Mouse (Mus musculus) spleen, postnatal 4 days (tissue): ENCODE results near the gene Celf5.

ENCODE experiments used
- DNase-seq, 2 experiments: peaks; one replicate each; pipeline ENCODE4 v3.0.0; 2022; ENCODE audit warnings: low spot score in 2 of 2

Celf5 gene

DNA sequence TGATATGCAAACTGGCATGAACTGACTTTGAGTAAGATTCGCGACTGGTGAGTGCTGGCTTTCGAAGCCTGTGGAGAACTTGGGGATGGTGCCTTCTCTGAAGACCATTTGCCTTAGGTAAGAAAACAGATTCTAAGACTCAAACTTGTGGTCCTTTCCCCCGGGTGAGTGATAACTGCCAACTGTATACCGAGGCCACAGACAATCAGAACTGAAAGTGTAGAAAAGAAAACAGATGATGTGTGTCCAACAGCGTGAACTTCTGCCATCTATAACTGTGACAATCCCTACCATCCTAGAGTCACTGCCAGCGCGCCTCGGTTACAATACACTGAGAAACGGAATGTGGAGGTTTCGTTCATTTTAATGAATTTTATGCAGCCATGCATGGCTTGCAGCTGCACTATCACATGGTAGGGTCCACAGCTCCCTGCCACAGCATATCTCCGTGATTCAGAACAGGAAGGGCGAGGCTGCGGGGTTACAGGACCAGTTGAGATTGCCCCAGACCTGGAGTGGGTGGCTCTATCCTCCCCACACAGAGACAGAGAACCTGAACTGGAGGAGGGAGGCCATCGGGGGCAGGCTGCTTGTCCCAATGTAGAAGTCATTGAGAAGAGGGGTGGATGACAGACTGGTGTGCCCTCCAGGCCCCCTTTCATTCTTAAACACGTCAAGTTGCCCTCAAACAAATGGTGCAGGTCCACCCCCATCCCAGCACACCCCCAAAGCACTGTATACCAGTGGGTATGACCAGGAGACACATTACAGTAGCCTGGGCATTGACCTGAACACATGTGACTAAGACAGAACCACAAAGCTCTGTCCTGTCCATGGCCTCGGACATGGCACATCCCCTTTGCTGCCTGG lies 15.1 kb upstream of the Celf5 start:
- peak; percentile 70 to 83 for DNase-seq

DNA sequence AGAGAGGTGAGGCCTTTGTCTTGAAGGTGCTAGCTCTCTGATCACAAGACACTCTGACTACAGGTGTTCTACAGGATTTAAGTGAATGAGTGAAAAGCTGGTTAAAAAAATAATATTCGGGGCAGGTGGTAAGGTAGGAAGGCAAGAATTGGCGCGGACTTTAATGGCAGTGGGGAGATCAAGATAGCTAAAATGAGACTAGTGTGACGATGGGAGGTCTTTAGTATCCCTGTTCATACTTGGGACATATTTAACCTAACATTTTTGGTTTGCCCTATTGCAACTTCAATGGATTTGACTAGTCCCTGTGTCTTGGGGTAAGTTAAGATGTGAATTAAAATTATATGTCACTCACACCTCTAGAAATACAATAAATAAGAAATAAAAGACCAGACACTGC lies 14.5 kb upstream of the Celf5 start:
- DNase-seq: no peak

DNA sequence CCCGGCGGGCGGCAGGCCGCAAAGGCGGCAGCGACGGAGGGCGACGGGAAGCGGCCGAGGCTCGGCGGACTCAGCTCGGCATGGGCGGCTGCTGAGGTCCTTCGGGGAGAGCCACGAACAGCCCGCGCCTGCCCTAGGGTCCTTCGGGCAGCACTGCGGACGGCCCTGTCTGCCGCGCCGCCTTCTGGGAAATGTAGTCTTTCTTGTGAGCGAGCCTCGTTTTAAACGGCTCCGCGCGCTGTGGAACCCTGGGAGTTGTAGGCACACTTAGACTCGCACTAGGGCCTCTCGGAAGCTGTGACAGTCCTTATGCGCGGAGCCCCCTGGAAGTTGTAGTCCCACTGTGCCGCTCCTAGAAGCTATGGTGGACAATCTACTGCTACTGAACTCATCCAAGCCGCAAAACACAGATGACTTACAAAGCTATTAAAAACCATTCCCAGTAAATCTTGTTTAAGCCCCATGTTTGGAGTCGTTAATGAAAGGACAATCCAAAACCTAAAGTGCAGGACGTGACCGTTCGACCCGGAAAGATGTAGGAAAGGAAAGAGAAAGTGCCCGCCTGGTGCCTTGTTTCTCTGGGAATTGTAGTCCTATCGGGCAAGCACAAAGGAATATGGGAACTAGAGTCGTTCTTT lies 13.9 kb upstream of the Celf5 start, which contains the start of gene Ncln:
Gene Ncln (minus strand): TSS at position 129 of the 638 bp plus-strand sequence.
- peak; percentile 98 to 99 for DNase-seq

DNA sequence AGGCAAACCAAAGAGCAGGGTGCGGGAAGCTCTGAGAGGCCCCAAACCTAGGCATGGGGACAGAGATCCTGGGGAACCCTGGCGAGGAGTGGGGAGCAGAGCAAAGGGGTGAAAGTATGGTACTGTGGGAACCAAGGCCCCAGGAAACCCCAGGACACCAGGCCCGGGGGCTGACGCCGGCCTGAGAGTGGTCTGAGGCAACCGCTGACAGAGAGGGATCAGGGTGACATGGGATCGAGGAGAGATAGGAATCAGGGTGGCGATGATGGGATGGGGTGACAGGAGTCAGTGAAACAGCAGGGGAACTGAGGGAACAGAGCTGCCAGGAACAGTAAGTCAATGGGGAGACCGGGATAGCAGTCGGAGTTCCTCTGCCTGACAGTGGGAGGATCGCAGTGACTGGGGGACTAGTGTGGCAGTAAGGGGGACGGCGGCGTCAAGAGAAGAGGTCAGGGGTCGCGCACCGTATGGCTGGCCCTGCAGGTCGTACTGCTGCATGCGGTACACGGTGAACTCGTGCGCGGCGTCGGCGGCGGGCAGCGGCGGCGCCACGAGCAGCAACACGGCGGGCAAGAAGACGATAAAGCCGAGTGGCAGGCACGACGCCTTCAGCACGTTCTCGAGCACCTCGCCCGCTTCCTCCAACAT lies 13.2 kb upstream of the Celf5 start:
- no peak for DNase-seq

DNA sequence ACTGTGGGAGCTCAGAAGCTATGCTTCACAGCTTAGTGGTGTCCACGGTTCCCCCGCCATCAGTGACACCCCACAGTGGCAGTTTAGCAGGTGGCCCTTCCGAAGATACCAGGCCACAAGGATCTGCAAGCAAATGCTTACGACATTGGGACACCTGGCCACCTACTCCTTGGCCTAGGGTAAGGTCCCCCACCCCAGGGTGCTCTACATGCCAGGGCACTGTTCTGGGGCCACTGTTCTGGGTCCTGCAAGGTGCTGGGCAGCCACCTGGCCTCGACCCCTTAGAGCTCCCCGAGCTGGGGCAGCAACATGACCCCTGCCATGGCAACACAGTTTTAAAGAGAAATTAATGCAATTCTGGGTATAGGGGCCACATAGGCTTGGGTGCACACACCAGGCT lies 12.6 kb upstream of the Celf5 start:
- DNase-seq: no peak

DNA sequence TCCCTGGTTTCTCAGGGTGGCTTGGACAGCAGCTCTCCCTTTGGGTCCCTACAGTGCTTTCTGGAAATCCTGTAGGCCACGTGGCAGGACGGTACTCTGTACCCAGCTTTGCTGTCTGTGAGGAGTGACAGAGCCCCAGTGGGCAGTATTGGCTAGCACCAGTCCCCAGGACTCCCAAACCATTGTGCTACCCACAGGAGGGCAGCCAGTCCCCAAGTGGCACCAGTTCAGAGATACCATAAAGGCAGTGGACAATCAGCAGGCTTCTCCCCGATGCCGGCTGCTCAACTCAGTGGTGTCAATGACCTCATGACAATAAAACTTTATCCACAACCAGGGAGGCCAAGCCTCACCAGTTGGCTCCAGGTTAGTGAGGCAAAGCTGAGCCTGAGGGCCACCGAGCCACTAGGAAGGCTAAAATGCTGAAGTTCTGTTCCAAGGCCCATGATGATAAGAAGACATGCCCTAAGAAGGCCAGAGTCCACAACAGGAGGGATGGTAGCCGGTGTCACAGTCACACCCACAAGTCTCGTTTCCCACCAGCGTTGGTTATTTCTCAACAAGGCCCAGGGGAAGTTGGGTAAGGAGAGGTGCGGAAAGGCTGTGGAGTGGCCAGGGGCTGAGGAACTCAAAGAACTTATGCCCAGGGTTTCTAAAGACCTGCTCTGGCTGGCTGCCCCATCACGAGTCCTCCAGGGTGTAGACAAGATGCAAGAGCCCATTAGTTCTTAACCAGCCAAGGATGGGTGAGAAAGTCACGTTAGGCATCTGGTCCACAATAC lies 11.9 kb upstream of the Celf5 start:
- DNase-seq: no peak

DNA sequence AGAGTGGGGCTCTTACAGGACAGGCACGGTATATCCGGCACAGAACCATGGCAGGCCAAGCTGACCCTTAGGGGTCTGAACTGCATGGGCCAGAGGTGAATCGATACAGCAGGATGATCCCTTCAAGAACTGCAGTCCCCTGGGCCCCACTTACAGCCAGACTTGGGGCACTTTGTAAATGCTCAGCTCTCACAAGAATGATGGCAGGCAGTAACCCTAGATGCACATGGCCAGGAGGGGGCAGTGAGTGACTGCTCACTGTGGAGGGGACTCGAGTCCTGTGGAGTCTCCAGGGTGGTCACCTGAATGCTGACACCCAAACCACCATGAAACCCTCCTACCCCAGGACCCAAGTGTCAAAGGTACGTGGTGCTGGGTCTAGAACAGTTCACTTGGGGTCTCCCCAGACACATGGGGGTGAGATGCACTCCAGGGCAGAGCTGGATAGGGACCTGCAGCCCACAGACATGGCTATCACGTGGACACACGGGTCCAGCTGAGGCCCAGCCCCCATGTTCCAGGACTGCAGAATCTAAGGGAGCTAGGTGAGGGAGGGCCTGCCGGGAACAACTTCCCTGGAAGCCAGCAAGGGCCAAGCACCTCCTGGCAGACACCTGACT lies 11.2 kb upstream of the Celf5 start:
- DNase-seq: no peak

DNA sequence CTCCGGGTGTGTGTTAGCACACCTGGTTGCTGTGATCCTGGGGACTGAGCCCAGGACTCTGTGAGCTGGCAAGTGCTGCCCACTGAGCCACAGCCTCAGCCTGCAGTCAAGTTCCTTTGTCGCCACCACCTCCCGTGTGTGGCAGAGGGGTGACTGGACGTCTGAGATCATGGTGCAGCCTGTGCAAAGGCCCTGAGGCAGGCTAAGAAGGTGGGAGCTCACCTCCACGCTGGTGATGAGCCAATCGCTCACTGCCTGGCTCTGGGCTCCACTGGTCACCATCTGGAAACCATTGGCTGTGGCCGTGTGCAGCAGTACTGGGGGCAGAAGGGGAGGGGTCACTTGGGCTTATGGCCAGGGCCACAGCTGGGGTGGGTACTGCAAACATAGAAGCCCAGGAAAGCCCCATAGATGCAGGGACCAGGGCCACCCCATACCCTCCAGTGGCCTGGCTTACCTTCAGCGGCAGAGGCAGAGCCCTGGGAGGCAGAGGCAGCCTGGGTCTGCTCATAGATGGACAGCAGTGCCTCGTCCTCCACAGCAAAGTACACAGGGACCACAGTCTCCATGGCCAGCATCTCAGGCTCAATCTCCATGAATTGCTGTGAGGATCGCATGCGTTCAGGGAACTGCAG lies 10.2 kb upstream of the Celf5 start:
- no peak for DNase-seq

DNA sequence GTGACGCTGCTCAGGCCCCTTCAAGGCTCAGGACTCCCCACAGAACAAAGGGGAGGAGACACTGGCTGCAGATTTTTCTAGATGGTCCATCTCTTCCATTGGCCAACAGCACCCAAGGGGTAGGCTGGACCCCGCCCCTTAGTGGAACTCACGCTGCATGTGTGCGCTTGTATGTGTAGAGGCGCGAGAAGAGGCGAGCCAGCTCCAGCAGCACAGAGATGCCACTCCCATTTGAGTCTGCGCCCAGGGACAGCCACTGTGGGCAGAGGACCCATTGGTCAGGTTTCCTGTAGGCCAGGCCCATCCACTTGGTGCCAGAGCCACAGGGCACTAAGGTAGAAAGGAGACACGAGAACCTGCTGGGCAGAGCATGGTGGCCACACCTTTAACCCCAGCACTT lies 8.5 kb upstream of the Celf5 start:
- no peak for DNase-seq

DNA sequence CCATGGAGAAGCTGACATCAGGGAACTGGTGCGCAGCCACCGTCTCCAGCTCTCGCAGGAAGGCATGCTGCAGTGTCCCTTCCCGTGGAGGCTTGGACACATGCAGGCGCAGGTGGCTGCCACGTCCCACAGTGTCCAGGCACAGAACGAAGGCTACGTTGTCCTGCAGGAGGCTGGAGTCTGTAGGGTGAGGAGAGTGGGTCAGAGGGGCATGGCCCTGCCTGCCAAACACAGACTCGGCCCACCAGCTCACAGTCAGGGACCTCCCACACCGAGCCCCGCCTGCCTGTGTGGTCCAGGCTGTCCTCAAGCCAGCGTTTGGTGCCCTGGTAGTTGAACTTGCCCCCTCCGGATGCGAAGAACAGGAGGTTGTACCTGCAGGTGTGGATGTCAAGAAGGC lies 7.4 kb upstream of the Celf5 start:
- DNase-seq: no peak

DNA sequence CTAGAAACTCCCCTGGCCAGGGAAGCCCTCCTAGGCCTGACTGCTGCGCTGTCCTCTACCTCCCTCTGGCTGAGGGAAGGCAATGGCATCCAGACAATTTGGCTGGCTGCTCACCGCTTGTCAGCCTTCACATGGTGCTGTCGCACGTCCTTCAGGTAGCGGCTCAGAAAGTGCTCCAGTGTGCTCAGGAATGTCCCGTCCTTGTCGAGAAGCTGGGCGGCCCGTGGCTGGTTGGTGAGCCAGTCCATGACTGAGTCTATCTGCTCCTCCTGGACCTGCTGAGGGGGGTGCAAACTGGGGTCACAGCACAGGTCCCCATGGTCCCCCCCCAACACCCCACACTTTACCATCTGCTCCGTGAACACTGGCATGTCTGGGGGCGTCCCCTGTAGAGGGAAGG lies 5.6 kb upstream of the Celf5 start:
- DNase-seq: no peak

DNA sequence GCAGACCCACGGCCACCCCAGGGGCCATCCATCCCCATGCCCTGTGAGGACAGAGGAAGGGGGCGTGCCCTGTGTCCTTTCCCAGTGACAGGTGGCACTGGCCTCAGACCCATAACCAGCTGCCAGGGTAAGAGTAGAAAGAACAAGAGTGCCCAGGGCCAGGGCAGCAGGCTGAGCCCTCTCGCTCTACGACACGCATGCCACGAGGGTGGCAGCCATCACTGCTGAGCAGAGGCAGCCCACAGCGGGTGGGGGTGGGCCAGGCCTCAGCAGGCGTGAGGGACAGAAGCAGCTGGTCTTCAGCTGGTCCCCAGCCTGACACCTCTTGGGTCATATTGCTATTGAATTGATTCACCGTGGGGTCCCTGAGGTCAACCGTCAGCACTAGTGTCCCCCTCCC lies 4.0 kb upstream of the Celf5 start:
- DNase-seq: no peak

DNA sequence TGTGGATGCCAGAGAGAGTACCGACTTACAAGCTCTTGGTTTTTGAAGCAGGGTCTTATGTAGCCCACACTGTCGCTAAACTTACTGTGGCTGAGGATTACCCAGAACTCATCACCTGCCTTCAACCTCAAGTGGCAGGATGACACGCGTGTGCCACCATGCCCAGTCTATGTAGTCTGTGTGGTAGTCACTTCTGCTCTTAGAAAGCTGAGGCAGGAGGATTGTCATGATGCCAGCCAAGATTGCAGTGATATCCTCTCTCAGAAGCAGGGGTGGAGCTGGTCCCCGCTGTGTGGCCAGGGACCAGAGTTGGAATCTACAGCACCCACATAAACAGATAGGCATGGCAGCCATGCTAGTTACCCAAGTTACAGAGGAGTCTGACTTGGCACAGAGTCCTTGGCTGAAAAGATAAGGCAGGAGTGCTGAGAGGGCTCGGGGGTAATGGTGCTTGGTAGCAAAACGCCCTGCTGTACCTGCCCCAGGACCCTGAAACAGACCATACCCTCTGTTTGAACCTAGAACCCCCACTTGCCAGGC lies 3.0 kb upstream of the Celf5 start:
- DNase-seq: no peak

DNA sequence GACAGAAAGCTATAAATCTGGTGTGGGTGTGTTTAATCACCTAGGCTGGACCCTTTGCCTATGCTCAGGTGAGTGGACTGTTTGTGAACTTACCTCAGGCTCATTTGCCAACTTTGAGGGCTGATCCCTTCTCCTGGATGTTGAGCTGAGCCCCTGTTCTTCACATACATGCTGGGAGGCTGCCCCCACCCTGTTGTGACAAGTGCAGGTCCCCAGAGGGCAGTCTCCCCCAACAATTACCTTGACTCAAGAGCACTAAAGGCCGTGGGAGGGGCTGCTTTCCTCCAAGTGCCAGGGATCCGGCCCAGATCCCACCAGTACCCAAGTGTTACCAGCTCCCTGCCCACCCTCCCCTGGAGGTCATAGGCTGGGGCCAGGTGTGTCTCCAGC lies 2.5 kb upstream of the Celf5 start:
- DNase-seq: no peak

DNA sequence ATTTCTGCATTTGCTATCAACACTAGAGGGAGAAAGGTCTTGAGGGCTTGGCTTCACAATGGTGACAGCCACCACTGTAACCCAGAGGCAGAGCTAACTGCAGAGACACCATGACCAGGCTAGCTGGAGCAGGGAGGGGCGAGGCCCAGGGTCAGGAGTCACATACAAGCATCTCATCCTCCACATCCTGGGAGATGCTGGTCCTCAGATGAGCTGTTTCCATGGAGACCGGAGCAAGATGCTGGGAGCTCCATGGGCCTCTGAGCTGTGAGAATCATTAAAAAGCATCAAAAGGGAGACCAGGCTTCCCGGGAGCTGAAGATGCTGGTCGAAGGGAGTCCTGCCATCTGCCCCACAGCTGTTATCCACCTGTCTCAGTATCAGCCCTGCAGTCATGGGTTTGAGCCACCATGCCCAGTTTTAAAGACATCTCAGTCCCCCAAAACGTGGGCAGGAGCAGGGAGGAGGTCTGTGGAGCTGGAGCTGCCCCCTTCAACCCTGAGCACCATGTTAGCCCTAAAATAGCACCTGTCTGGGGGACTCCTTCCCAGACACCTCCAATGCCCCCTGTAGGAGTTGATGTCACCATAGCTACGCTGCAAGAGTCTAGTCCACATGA lies 2.0 kb upstream of the Celf5 start:
- no peak for DNase-seq

DNA sequence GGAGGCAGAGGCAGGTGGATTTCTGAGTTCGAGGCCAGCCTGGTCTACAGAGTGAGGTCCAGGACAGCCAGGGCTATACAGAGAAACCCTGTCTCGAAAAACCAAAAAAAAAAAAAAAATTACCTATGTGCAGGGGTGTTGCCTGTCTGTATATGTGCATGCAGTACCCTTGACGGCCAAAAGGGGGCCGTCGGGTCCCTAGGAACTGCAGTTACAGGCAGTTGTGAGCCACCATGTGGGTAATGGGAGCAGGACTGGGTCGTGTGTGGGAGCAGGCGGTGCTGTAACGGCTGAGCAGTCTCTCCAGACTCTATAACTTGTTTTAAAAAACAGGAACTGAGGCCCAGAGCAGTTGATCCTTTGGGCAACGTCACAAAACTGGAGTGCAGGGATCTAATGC lies 1.5 kb upstream of the Celf5 start:
- no peak for DNase-seq

DNA sequence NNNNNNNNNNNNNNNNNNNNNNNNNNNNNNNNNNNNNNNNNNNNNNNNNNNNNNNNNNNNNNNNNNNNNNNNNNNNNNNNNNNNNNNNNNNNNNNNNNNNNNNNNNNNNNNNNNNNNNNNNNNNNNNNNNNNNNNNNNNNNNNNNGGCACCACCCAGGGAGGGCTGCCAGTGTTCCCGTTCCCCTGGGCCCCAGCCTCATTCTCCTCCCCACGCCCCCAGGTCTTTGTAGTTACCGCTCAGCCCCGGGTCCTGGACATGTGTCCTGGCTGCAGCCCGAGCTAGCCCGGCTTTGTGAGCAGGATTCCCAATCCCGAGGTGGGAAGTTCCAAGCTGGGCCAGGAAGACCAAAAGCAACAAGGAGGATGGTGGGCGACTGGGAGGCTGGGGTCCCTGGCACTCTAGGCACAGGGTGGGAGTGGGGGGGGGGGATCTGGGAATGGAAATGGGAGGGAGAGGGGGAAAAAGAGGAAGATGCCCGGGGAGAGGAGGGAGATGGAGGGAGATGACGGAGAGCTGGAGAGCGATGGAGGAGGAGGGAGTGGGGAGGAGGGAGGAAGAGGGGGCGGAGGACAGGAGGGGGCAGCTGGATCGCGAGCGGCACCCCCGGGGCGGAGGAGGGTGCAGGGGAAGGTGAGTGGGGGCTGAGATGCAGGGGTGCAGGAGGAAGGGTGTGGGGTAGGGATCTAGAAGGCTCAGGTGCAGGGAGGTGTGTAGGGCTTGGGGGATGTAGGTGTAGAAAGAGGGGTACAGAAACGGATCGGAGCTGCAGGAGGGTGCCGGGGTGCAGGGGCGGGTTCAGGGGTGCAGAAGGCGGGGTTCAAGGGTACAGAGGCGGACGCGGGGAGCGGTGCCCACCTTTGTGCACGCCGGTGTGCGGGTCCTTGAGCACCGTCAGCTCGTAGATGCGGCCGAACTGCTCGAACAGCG lies 640 bp downstream of the Celf5 start:
- DNase-seq: no peak

DNA sequence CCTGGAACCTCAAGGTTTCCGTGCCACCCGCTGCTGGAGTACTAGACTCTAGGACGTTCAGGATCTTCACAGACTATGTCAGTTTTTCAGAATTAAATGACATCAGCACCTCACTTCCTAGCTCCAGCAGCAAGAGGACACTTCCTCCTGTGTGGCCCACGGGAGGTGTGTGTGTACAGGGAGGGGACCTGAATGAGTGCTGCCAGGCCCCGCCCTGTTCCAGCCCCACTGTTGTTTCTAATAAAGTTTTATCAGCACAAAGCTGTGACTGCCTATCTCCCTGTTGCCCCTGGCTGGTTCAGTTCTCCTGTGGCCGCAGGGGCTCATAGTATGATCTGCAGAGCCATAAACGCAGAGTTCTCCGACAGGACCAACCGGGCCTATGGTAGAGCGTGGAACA lies 8.0 kb downstream of the Celf5 start:
- DNase-seq: no peak

DNA sequence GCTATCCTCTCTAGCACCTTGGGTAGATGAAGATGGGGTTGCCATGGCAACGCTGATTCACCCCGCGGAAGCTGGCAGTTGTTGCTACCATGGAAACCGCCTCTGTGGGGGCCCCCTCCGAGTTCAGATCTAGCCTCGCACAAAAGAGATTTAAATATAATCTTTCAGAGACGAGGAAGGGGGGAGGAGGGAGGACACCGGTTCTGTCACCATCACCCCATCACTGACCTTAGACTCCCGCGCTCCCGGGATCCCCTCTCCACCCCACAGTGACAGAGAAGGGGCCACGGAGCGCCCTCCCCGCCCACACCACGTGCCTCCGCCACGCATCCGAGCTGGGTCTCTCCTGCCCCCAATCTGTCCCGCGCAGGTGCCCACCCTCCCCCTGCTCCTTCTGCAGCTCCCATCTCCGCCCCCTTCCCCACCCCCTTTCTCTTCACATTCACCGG lies 9.5 kb downstream of the Celf5 start:
- no peak for DNase-seq
